Mouse (Mus musculus): ENCODE measurements around the gene Lrrtm4. TPM values are rescaled to one million over a fixed set of nuclear protein-coding genes. Genes with fewer than 3 reads are reported as not detected.

The Lrrtm4 gene
- under 1 TPM; 0.86 to 0.98 TPM for total RNA-seq (2021)
- long read RNA-seq, experiment 1, partial matches to known transcripts: 1 of 1 reads
- long read RNA-seq, experiment 1, other reads (novel, unspliced or antisense): 0 of 1 reads
- long read RNA-seq, experiment 2: 0 reads

- no peak for DNase-seq (ENCODE audit: low spot score in 2 of 2)
These were observed at the start of gene Lrrtm4 for GRCm38 (mm10) chr6:80018765-80019164. Gene Lrrtm4 (plus strand): TSS chr6:80018877.

DNA sequence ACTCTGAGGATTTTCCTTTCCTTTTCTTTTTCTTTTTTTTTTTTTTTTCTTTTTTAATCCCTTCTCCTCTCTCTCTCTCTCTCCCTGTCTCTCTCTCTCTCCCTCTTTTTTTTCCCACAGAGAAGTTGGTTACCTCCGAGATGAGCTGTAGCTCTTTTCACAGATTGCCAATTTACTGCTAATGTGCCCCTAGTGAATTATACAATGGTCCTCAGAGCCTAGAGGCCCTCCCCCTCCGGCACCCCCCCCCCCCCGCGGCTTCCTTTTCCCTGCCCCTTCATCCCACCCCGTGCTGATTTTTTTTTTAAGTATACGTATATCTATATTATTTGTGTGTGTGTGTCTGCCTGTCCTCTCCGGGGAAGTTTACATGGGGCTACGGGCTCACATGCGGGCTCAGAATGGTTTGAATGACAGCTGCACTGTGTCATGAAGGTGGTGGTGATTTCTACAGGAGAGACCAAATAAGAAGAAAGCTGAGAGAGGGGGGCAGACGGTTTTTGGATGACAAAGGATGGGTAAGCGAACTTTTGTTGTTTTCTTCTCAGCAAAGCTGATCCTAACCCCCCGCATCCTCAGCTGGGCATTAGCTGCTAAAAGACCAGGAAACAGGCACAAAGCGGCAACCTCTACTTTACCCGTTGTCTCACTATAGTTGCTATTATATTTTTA, 648 bp downstream of the Lrrtm4 start:
- DNase-seq (ENCODE audit: low spot score in 2 of 2): no peak

DNA sequence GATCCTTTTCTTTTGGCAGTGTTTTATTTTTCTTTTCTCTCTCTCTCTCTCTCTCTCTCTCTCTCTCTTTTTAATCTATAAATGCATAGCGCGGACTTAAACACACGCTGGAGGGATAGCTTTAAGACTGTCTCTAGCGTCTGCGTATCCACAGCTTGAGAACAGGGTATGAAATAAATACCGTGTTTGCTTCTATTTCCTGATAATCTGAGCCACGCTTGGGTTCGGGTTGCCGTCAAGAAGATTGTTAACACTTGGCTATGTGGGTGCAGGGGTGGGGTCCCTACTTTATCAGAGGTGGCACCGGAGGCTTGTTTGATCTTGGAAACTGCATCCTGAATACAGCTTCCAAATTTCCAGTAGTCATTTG, 1.2 kb downstream of the Lrrtm4 start:
- no peak for DNase-seq (ENCODE audit: low spot score in 2 of 2)

DNA sequence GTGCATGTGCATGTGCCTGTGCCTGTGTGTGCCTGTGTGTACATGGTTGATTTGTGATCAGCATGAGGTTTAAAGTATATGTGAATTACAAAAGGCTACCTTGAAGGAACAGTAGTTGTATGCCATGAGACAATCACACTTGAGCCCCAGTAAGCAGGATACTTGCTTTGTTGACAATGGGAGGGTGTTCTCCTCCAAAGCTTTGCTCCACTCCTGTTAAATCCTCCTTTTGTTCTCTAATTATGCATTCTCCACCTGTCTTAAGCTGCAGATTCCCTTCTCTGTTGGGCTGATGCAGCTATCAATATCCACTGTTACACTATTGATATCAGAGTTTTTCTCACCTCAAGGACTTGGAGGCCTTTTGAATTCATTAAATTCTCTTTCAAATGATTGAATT, 38.2 kb downstream of the Lrrtm4 start:
- DNase-seq (ENCODE audit: low spot score in 2 of 2): no peak

DNA sequence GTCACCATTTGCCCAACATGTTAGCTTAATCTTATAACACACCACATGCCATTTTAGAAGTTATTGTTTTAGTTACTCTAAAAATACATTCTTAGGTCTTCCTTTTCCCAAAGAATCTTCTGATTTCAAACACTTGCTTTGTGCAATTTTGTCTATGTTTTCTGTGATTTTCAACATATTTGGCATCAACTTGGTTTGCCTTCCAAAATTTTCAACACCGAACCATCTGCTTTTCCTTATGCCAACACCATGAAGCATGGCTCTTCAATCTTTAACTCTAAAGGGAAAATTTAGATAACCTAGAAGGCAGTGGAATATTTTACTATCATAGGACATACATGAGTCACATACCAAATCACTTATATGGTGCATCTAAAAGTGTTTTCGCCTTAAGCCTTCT, 59.3 kb downstream of the Lrrtm4 start:
- no peak for DNase-seq (ENCODE audit: low spot score in 2 of 2)

- no peak for DNase-seq (ENCODE audit: low spot score in 2 of 2)
These were observed 60.6 kb downstream of the Lrrtm4 start for GRCm38 (mm10) chr6:80079290-80079689.

GRCm38 (mm10) chr6:80094909-80095308, 76.2 kb downstream of the Lrrtm4 start:
- DNase-seq (ENCODE audit: low spot score in 2 of 2): no peak

DNA sequence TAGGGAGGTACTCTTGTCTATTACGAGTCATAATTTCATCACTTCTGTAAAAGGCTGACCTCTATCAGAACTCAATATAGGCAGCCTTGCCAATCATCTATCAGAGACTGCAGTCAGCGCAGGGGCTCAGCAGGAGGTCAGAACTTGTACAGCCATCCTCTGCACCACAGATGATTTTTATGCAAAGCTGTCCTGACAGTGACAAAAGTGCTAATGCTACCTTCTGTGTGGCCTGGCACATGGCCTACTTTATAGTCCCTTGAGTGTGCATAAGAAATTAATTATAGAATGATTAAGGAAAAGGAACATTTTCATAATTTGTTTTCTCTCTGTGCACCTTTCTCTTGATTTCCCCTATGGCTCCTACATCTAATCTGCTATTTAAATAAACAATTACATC, 86.7 kb downstream of the Lrrtm4 start:
- no peak for DNase-seq (ENCODE audit: low spot score in 2 of 2)

DNA sequence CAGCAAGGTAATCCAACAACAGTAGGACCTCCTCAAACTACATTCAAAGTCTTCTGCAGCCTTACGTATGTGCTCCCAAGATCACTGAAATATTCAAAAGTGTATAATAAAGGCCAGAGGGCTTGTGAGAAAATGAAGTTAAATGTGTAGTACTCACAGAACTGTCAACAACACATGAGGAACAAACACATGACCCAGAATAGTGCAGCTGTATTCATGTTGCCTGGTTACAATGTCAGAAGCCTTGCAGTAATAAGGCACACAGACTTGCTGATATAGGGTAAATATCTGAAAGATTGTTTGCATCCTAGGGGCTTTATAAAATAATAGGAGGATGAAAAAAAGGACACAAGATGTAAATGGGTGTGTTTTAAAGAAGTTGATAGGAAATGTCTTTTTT, 87.2 kb downstream of the Lrrtm4 start:
- DNase-seq (ENCODE audit: low spot score in 2 of 2): no peak

- no peak for DNase-seq (ENCODE audit: low spot score in 2 of 2)
These were observed 107.7 kb downstream of the Lrrtm4 start for GRCm38 (mm10) chr6:80126419-80126818.

DNA sequence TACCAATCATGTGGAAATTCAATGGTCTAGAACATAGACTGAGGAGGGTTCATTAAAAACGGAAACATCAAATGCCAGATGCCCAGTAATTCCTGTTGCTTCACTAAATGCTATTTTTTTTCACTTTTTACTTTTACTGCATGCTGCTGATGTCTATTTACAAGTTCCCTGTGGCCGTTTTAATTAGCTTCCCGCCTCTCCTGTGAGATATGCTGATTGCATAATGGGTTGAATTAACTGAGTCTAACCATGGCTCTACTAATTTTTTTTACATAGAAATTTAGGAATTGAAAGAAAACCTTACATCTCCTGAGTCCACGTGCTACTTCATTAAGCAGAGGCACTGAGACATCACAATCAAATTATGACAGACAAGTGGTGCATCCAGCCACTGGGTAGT, 143.9 kb downstream of the Lrrtm4 start:
- DNase-seq (ENCODE audit: low spot score in 2 of 2): no peak

GRCm38 (mm10) chr6:80181916-80182315, 163.2 kb downstream of the Lrrtm4 start:
- DNase-seq (ENCODE audit: low spot score in 2 of 2): no peak

- DNase-seq (ENCODE audit: low spot score in 2 of 2): no peak
These were observed 163.7 kb downstream of the Lrrtm4 start for GRCm38 (mm10) chr6:80182353-80182752.

DNA sequence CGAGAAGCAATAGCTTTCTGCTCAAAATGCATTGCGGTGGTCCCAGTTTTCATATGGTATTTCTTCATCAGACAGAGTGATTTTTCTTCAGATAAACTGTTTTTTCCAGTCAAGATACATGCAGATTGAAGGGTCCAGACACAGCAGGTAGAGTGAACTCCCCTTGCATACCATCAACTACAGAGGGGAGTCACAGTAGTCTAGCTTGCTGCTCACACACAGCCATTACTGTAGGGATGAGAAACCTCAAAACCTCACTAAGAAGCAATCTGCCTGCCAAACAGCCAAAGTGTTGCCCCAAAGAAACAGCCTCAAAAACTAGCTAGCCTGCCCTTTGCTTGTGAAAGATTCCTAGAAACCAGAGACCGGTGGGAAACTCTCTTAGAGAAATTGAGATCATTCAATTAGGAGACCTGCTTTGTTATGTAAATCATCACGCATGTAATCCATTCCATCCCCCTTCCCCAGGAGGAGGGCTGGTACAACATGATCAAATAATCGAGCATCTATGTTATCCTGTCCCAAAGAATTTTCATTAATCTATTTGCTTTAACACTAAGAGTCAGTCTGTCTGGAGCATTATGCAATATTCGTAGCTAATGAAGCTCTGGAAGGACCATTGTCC, 166.9 kb downstream of the Lrrtm4 start:
- DNase-seq (ENCODE audit: low spot score in 2 of 2): no peak

- no peak for DNase-seq (ENCODE audit: low spot score in 2 of 2)
These were observed 168.1 kb downstream of the Lrrtm4 start for GRCm38 (mm10) chr6:80186791-80187190.

GRCm38 (mm10) chr6:80209476-80209875, 190.8 kb downstream of the Lrrtm4 start:
- no peak for DNase-seq (ENCODE audit: low spot score in 2 of 2)

DNA sequence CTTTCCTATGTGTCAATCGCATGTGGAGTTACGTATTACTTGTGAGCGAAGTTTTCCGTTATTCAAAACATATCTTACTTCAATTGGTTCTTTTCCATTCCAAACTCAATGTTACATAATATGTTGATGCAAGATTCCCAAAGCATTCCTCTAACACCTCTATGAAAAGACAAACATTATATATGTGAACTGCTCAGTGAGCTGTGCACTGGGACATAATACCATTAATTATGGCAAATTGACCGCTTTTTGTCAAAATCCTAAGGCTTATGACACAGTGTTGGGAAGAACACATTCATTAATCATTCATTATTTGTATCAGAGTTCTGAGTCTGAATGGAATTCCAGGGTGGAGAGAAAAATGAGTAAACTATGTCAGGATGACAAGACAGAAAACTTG, 191.6 kb downstream of the Lrrtm4 start:
- no peak for DNase-seq (ENCODE audit: low spot score in 2 of 2)

DNA sequence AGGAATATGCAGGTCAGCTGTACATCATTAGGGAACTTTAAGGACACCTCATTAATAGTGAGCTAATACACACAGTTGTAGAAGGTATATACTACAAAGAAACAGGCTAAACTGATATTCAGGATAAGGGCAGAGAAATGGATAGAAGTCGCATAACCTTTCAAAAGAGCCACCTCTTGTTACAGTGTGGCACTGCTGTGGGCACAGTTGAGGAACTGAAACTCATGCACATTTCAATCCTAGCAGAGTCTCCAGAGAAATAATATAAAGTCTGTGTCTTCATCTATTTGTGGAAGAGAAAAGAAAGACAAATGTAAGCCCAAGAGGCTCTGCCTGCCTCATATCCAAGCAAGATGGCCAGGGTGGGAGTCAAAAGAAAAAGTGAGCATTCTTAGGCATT, 242.9 kb downstream of the Lrrtm4 start:
- no peak for DNase-seq (ENCODE audit: low spot score in 2 of 2)

DNA sequence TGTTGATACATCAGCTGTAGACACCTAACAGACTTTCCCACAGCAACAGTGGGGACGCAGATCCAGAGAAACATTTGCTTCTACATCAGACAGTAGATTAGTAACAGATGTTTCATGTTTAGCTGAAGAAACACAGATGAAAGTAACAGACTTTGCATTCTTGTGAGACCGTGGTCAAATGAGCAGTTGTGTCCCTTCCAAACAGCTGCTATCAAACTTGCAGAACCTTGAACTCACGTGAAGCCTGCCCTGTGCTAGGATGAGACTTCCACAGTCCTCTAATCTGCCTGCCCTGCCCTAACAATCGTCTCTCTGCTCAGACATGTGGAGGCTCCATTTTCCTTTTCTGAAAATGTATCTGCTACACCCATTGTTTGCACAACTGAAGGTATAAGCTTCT, 245.3 kb downstream of the Lrrtm4 start:
- DNase-seq (ENCODE audit: low spot score in 2 of 2): no peak

- DNase-seq (ENCODE audit: low spot score in 2 of 2): no peak
These were observed 245.9 kb downstream of the Lrrtm4 start for GRCm38 (mm10) chr6:80264584-80264983.

- no peak for DNase-seq (ENCODE audit: low spot score in 2 of 2)
These were observed 247.1 kb downstream of the Lrrtm4 start for GRCm38 (mm10) chr6:80265746-80266145.

GRCm38 (mm10) chr6:80286968-80287367, 268.3 kb downstream of the Lrrtm4 start:
- no peak for DNase-seq (ENCODE audit: low spot score in 2 of 2)

DNA sequence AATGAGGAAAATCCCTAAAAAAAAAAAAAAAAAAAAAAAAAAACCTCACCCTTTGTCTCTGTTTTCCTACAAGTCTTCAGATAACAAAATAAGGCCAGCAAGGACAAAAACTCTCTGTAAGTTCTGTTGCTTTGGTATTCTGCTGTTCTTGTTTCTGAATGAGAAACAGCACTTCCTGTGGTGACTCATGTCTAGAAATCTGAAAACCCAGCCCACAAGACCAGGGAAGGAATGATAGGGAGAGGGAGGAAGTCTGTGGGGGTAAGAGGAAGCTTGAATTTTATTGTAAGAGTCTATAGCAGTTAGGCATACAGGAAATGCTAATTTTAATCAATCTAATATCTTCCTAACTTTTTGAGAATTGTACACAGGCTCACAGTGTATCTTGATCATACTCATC, 283.2 kb downstream of the Lrrtm4 start:
- DNase-seq (ENCODE audit: low spot score in 2 of 2): no peak

Data from gastrocnemius, postnatal 4 days (tissue).